Comparison of ENCODE assay signal across 18 mouse cellular contexts in genomic region chr16:27483834-27484233, GRCm38 (mm10).
A peak's percentile ranks its signal among the peaks of the same experiment; 100 is the strongest.
DNase-seq lines count a peak whose midpoint lies in the region; ATAC-seq lines count a peak whose summit lies in the region.
"Had no signal": no experiment of that assay in that cellular context is flagged by ENCODE, and none has a peak within 500 bp of the region (broad histone marks: within the 10 kb centered on the region; RNA-seq: fewer than 3 reads in every experiment).

No protein-coding gene starts in this region.

- H3K9ac ChIP-seq in forebrain, embryonic 14.5 days (ENCODE audit: low read length): no peak overlapping the region
- H3K9ac ChIP-seq in forebrain, embryonic 13.5 days: no peak overlapping the region
- no peak overlapping the region for H3K9ac ChIP-seq in midbrain, embryonic 13.5 days (replicated peaks)
- H3K9ac ChIP-seq in midbrain, embryonic 11.5 days (ENCODE audit: low read length): no peak overlapping the region
- H3K9ac ChIP-seq: limb, embryonic 12.5 days; liver, embryonic 14.5 days; midbrain, embryonic 12.5 days; stomach, embryonic 15.5 days had no signal

- H3K36me3 ChIP-seq in forebrain, embryonic 14.5 days (ENCODE audit: control insufficient read depth, insufficient read depth, low read length): no peaks in the 10 kb centered on the region
- no peaks in the 10 kb centered on the region for H3K36me3 ChIP-seq in forebrain, embryonic 13.5 days (ENCODE audit: poor library complexity, severe bottlenecking)
- H3K36me3 ChIP-seq in midbrain, embryonic 13.5 days: no peaks in the 10 kb centered on the region
- no peaks in the 10 kb centered on the region for H3K36me3 ChIP-seq in midbrain, embryonic 11.5 days (ENCODE audit: control insufficient read depth, insufficient read depth, low read length)
- H3K36me3 ChIP-seq: heart, embryonic 10.5 days; limb, embryonic 12.5 days; midbrain, embryonic 12.5 days; stomach, embryonic 15.5 days had no signal

- WGBS in forebrain, embryonic 14.5 days: 42% methylated on average over 1 of the region's 1 CpGs
- 50% methylated on average over 1 of the region's 1 CpGs for WGBS in forebrain, embryonic 13.5 days
- WGBS in midbrain, embryonic 13.5 days: 66% methylated on average over 1 of the region's 1 CpGs
- WGBS in midbrain, embryonic 11.5 days: 85% methylated on average over 1 of the region's 1 CpGs

- intact Hi-C loops in gastrocnemius, postnatal 14 days (cut with DNase I; ENCODE audit: low total_unique reads): no loop called here

- no peak for ATAC-seq in forebrain, embryonic 14.5 days
- no peak for ATAC-seq in forebrain, embryonic 13.5 days
- ATAC-seq in midbrain, embryonic 13.5 days: peak; percentile 55; the same call in 1 of the 2 replicates
- no peak for ATAC-seq in midbrain, embryonic 11.5 days (ENCODE audit: low FRiP score)

- H3K4me2 ChIP-seq in forebrain, embryonic 14.5 days (ENCODE audit: low read length): no peak overlapping the region
- H3K4me2 ChIP-seq in forebrain, embryonic 13.5 days: no peak overlapping the region
- H3K4me2 ChIP-seq in midbrain, embryonic 13.5 days (replicated peaks): no peak overlapping the region
- H3K4me2 ChIP-seq in midbrain, embryonic 11.5 days: no peak overlapping the region
- H3K4me2 ChIP-seq: limb, embryonic 12.5 days; midbrain, embryonic 12.5 days; stomach, embryonic 15.5 days had no signal

- H3K4me1 ChIP-seq in forebrain, embryonic 14.5 days (ENCODE audit: control insufficient read depth, insufficient read depth, low read length): no peaks in the 10 kb centered on the region
- H3K4me1 ChIP-seq in forebrain, embryonic 13.5 days: no peaks in the 10 kb centered on the region
- H3K4me1 ChIP-seq in midbrain, embryonic 13.5 days (replicated peaks): no peaks in the 10 kb centered on the region
- no peaks in the 10 kb centered on the region for H3K4me1 ChIP-seq in midbrain, embryonic 11.5 days (ENCODE audit: control insufficient read depth, insufficient read depth, low read length)
- H3K4me1 ChIP-seq: heart, embryonic 10.5 days; limb, embryonic 12.5 days; midbrain, embryonic 12.5 days; stomach, embryonic 15.5 days had no signal

- no peaks in the 10 kb centered on the region for H3K9me3 ChIP-seq in forebrain, embryonic 14.5 days (replicated peaks; ENCODE audit: control insufficient read depth, low read length)
- H3K9me3 ChIP-seq in forebrain, embryonic 13.5 days (replicated peaks): no peaks in the 10 kb centered on the region
- no peaks in the 10 kb centered on the region for H3K9me3 ChIP-seq in midbrain, embryonic 13.5 days
- no peaks in the 10 kb centered on the region for H3K9me3 ChIP-seq in midbrain, embryonic 11.5 days (ENCODE audit: control insufficient read depth, low read length)
- H3K9me3 ChIP-seq: heart, embryonic 10.5 days; limb, embryonic 12.5 days; midbrain, embryonic 12.5 days; stomach, embryonic 15.5 days had no signal

- DNase-seq in forebrain, embryonic 14.5 days (ENCODE audit: low spot score): peak; percentile 64
- no peak for DNase-seq in midbrain, embryonic 11.5 days (ENCODE audit: low spot score, missing footprints)
- peak; percentile 11 to 20 for DNase-seq in cerebellum, postnatal 36 days
- DNase-seq in adrenal gland, postnatal 14 days: no peak
- DNase-seq in gastrocnemius, postnatal 14 days: no peak
- DNase-seq: adrenal gland, adult 2 months; embryo, embryonic 11 days; kidney, adult 11 months; thymus, adult 18-20 months; thymus, postnatal 4 days had no signal

- H3K27ac ChIP-seq in forebrain, embryonic 14.5 days (ENCODE audit: low read depth, low read length): no peak overlapping the region
- H3K27ac ChIP-seq in forebrain, embryonic 13.5 days: no peak overlapping the region
- H3K27ac ChIP-seq in midbrain, embryonic 13.5 days: no peak overlapping the region
- no peak overlapping the region for H3K27ac ChIP-seq in midbrain, embryonic 11.5 days (ENCODE audit: low read depth, low read length)
- H3K27ac ChIP-seq: heart, embryonic 10.5 days; limb, embryonic 12.5 days; liver, embryonic 14.5 days; macrophage; midbrain, embryonic 12.5 days; stomach, embryonic 15.5 days had no signal

- H3K27me3 ChIP-seq in forebrain, embryonic 14.5 days (replicated peaks; ENCODE audit: control insufficient read depth, insufficient read depth, low read length): no peaks in the 10 kb centered on the region
- no peaks in the 10 kb centered on the region for H3K27me3 ChIP-seq in forebrain, embryonic 13.5 days
- no peaks in the 10 kb centered on the region for H3K27me3 ChIP-seq in midbrain, embryonic 13.5 days
- H3K27me3 ChIP-seq in midbrain, embryonic 11.5 days (ENCODE audit: control insufficient read depth, insufficient read depth, low read length): no peaks in the 10 kb centered on the region
- H3K27me3 ChIP-seq: limb, embryonic 12.5 days; midbrain, embryonic 12.5 days; stomach, embryonic 15.5 days had no signal

- no peak overlapping the region for H3K4me3 ChIP-seq in forebrain, embryonic 14.5 days (ENCODE audit: low read depth, low read length)
- no peak overlapping the region for H3K4me3 ChIP-seq in forebrain, embryonic 13.5 days
- no peak overlapping the region for H3K4me3 ChIP-seq in midbrain, embryonic 13.5 days (replicated peaks)
- H3K4me3 ChIP-seq in midbrain, embryonic 11.5 days (ENCODE audit: low read depth, low read length): no peak overlapping the region
- H3K4me3 ChIP-seq: heart, embryonic 10.5 days; limb, embryonic 12.5 days; midbrain, embryonic 12.5 days; stomach, embryonic 15.5 days had no signal

Comparison
In these comparisons a context has a peak if more than half of its experiments do, and no peak if none do; other contexts are left out.
1. DNase-seq: peak in forebrain, embryonic 14.5 days (single experiment) and cerebellum, postnatal 36 days (2 of 2); none in midbrain, embryonic 11.5 days (single experiment), adrenal gland, postnatal 14 days (single experiment) and gastrocnemius, postnatal 14 days (single experiment).